Mouse (Mus musculus) midbrain, embryonic 14.5 days (tissue): ENCODE measurements around the gene Setd1a. TPM values are rescaled to one million over a fixed set of nuclear protein-coding genes. Genes with fewer than 3 reads are reported as not detected.

Experiments used
- ATAC-seq: fragments of 200-750 bp; cut with Nextera tagmentation; 2 replicates; pipeline ENCODE4 v1.8.0; 2017; ENCODE audit warnings: moderate number of reproducible peaks, moderate library complexity; ENCODE audit not compliant: low FRiP score, low TSS enrichment
- DNase-seq: peaks from one replicate; pipeline ENCODE4 v3.0.0-alpha.2; 2015
- H3K27ac ChIP-seq: fragments of 300-500 bp; sonication (generic); replicated peaks from 2 replicates; pipeline ENCODE4 v1.5.1; 2014; ENCODE audit warnings: mild to moderate bottlenecking, low read depth, low read length, moderate library complexity
- H3K27me3 ChIP-seq: fragments of 300-500 bp; sonication (generic); 2 replicates; pipeline ENCODE4 v1.6.1; 2014; ENCODE audit warnings: low read length, control low read depth, mixed read lengths; ENCODE audit not compliant: control insufficient read depth, insufficient read depth
- H3K36me3 ChIP-seq: fragments of 300-500 bp; sonication (generic); 2 replicates; pipeline ENCODE4 v1.6.1; 2014; ENCODE audit warnings: low read length, control low read depth; ENCODE audit not compliant: control insufficient read depth, insufficient read depth
- H3K4me1 ChIP-seq: fragments of 300-500 bp; sonication (generic); 2 replicates; pipeline ENCODE4 v1.6.1; 2014; ENCODE audit warnings: mild to moderate bottlenecking, antibody characterized with exemption, low read length, control low read depth; ENCODE audit not compliant: control insufficient read depth, insufficient read depth
- H3K4me2 ChIP-seq: fragments of 300-500 bp; sonication (generic); 2 replicates; pipeline ENCODE4 v1.6.1; 2014; ENCODE audit warnings: mild to moderate bottlenecking, low read length, moderate library complexity
- H3K4me3 ChIP-seq: fragments of 300-500 bp; sonication (generic); replicated peaks from 2 replicates; pipeline ENCODE4 v1.5.1; 2014; ENCODE audit warnings: low read depth, low read length
- H3K9ac ChIP-seq: fragments of 300-500 bp; sonication (generic); replicated peaks from 2 replicates; pipeline ENCODE4 v1.6.1; 2014; ENCODE audit warnings: mild to moderate bottlenecking, low read length, moderate library complexity
- H3K9me3 ChIP-seq: fragments of 300-500 bp; sonication (generic); 2 replicates; pipeline ENCODE4 v1.6.1; 2016; ENCODE audit warnings: low read length, control low read depth, mixed read lengths; ENCODE audit not compliant: control insufficient read depth
- WGBS: fragments of 180-500 bp; shearing (Covaris S2); extraction: QIAGEN DNeasy Blood & Tissue Kit; methylation state at CpG from one replicate; pipeline ENCODE4 v1.1.7; 2014; 5-methylcytosine and 5-hydroxymethylcytosine counted together
- polyA plus RNA-seq: library from polyadenylated mRNA; unstranded; fragments of >200 nt; fragmentation: Nextera tagmentation; extraction: Ambion mirVana; gene quantifications from 2 replicates; pipeline ENCODE4 v1.2.1, GENCODE M21; 2014

Gene Setd1a
- polyA plus RNA-seq, 1 experiment from 2014 or later, result 27.3 TPM

DNA sequence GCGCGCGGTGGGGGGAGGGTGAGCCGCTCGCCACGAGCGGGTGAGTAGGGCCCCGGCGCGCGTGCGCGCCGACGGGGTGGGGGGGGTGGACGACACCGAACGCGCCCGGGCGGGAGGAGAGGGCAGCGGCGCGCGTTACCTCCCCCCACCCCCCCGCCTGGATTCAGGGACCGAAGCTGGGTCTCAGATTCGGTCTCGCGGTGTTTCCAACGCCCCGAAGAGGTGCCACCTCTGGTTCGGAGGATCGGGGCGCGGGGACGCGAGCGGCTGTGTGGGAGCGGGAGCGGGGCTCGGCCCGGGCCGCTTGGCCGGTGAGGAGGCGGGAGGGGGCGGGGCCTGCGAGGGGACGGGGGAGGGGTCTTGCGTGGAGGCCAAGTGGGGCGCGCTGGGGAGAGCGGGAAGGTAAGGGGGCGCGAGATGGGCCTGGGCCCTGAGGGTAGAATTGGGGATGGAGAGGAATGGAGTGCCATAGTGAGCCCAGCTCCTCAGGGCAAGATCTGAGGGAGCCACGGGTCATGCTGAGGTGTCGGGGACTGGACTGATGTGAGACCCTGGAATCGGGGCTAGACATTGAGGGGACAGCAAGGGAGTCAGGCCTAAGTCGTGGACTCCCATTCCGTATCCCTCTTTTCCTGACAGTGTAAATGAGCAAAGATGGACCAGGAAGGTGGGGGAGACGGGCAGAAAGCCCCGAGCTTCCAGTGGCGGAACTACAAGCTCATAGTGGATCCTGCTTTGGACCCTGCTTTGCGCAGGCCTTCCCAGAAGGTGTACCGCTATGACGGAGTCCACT is 1.2 kb downstream of the Setd1a start:
- Histone ChIP-seq H3K4me1 (peaks cover 7% of the 10 kb centered on the region), H3K4me3 (peak overlapping the region; percentile 89), H3K4me2 (peak overlapping the region; percentile 66), H3K27me3 (no peaks in the 10 kb centered on the region), H3K9me3 (no peaks in the 10 kb centered on the region), H3K9ac (peak overlapping the region; percentile 91), H3K27ac (peak overlapping the region; percentile 95), H3K36me3 (peaks cover 38% of the 10 kb centered on the region)
- 3% methylated on average over 62 of the region's 66 CpGs for WGBS
- peak; percentile 57 for ATAC-seq
- peak; percentile 75 for DNase-seq

- Histone ChIP-seq H3K4me1 (peaks cover 7% of the 10 kb centered on the region), H3K27ac (no peak overlapping the region), H3K9me3 (no peaks in the 10 kb centered on the region), H3K4me3 (peak overlapping the region; percentile 89), H3K36me3 (peaks cover 41% of the 10 kb centered on the region), H3K27me3 (no peaks in the 10 kb centered on the region), H3K4me2 (peak overlapping the region; percentile 66), H3K9ac (peak overlapping the region; percentile 91; the same call in 1 of the 2 replicates)
- 78% methylated on average over 4 of the region's 4 CpGs for WGBS
- ATAC-seq, result no peak
- DNase-seq, result no peak
Observed at GRCm38 (mm10) chr7:127778350-127778749, 1.9 kb downstream of the Setd1a start.

- Histone ChIP-seq H3K4me3 (no peak within 1 kb of the TSS), H3K4me1 (no peaks in the 10 kb centered on the region), H3K9ac (no peak within 1 kb of the TSS), H3K27me3 (no peaks in the 10 kb centered on the region), H3K27ac (no peak within 1 kb of the TSS), H3K9me3 (no peaks in the 10 kb centered on the region), H3K36me3 (peaks cover 96% of the 10 kb centered on the region), H3K4me2 (no peak within 1 kb of the TSS)
- 97% methylated on average over 7 of the region's 7 CpGs for WGBS
- ATAC-seq (no peak), DNase-seq (no peak)
Observed at GRCm38 (mm10) chr7:127785308-127785707, 8.8 kb downstream of the Setd1a start, which contains the start of gene Gm49388. TSS of gene Gm49388 (plus strand) at chr7:127785608.

- Histone ChIP-seq H3K9ac (no peak overlapping the region), H3K4me1 (0 out of 2 replicates have a peak, but pooled peaks cover 3% of the 10 kb centered on the region), H3K4me3 (no peak overlapping the region), H3K27me3 (no peaks in the 10 kb centered on the region), H3K27ac (no peak overlapping the region), H3K9me3 (no peaks in the 10 kb centered on the region), H3K36me3 (peaks cover 79% of the 10 kb centered on the region), H3K4me2 (no peak overlapping the region)
- WGBS, result 96% methylated on average over 23 of the region's 23 CpGs
- ATAC-seq (no peak), DNase-seq (no peak)
Observed at GRCm38 (mm10) chr7:127797076-127797845, 20.8 kb downstream of the Setd1a start.

DNA sequence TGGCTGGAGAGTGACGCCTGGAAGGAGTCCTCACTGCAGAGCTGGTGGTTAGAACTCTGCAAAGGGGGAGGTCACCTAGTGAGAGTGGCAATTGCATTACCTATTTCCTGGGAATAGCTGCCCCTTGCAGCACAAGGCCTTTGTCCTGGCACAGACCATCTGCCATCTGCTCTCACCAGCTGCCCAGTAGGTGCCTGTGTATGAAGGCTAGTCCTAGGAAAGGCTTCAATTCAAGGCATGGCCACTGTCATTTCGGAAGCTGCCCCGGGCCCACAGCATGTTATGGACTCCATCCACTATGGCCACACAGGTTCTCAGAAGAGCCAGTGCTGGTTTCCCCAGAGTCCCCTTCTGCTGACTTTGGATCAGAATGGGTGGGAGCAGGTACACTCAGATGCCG is 22.1 kb downstream of the Setd1a start:
- Histone ChIP-seq H3K36me3 (peaks cover 72% of the 10 kb centered on the region), H3K4me1 (0 out of 2 replicates have a peak, but pooled peaks cover 3% of the 10 kb centered on the region), H3K27me3 (no peaks in the 10 kb centered on the region), H3K27ac (no peak overlapping the region), H3K9ac (no peak overlapping the region), H3K4me2 (no peak overlapping the region), H3K9me3 (no peaks in the 10 kb centered on the region), H3K4me3 (no peak overlapping the region)
- DNase-seq, result no peak
- 91% methylated on average over 4 of the region's 4 CpGs for WGBS
- no peak for ATAC-seq

DNA sequence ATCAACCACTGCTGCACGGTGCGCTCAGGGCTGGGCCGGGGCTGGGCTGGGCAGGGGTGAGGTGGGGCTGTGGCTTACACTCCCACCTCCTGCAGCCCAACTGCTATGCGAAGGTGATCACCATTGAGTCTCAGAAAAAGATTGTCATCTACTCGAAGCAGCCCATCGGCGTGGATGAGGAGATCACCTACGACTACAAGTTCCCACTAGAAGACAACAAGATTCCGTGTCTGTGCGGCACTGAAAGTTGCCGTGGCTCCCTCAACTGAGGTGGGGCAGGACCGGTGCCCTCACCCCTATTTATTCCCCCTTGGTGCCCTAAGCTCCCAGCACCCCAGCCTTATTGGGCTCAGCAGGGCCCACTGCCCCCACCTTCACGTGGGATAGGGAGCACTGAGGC is 22.7 kb downstream of the Setd1a start:
- 93% methylated on average over 13 of the region's 13 CpGs for WGBS
- no peak for DNase-seq
- H3K4me3 ChIP-seq, result no peak overlapping the region
- no peak for ATAC-seq
- H3K27me3 ChIP-seq, result no peaks in the 10 kb centered on the region
- H3K4me2 ChIP-seq, result no peak overlapping the region
- peaks cover 66% of the 10 kb centered on the region for H3K36me3 ChIP-seq
- H3K9me3 ChIP-seq, result no peaks in the 10 kb centered on the region
- no peak overlapping the region for H3K27ac ChIP-seq
- H3K4me1 ChIP-seq, result 0 out of 2 replicates have a peak, but pooled peaks cover 3% of the 10 kb centered on the region
- no peak overlapping the region for H3K9ac ChIP-seq

- no peak overlapping the region for H3K4me3 ChIP-seq
- no peak overlapping the region for H3K4me2 ChIP-seq
- peaks cover 65% of the 10 kb centered on the region for H3K36me3 ChIP-seq
- no peak overlapping the region for H3K27ac ChIP-seq
- WGBS, result 94% methylated on average over 1 of the region's 1 CpGs
- no peak overlapping the region for H3K9ac ChIP-seq
- H3K27me3 ChIP-seq, result no peaks in the 10 kb centered on the region
- H3K9me3 ChIP-seq, result no peaks in the 10 kb centered on the region
- H3K4me1 ChIP-seq, result 0 out of 2 replicates have a peak, but pooled peaks cover 3% of the 10 kb centered on the region
- ATAC-seq (no peak), DNase-seq (no peak)
Observed at GRCm38 (mm10) chr7:127799738-127800137, 23.3 kb downstream of the Setd1a start.

- Histone ChIP-seq H3K9ac (no peak within 1 kb of the TSS), H3K27me3 (no peaks in the 10 kb centered on the region), H3K9me3 (no peaks in the 10 kb centered on the region), H3K4me1 (0 out of 2 replicates have a peak, but pooled peaks cover 3% of the 10 kb centered on the region), H3K36me3 (peaks cover 65% of the 10 kb centered on the region), H3K4me3 (no peak within 1 kb of the TSS), H3K4me2 (peak within 1 kb of the TSS; percentile 25; the same call in 1 of the 2 replicates), H3K27ac (peak within 1 kb of the TSS; percentile 41; the same call in 1 of the 2 replicates)
- DNase-seq (peak; percentile 90), ATAC-seq (peak; percentile 78)
- 22% methylated on average over 6 of the region's 6 CpGs for WGBS
Observed at GRCm38 (mm10) chr7:127800435-127801009, 24.1 kb downstream of the Setd1a start, which contains the start of gene Hsd3b7. TSS of gene Hsd3b7 (plus strand) at chr7:127800604.
